Mouse (Mus musculus) gastrocnemius, adult 8-10 months (tissue): ENCODE measurements around the gene Hbq1b. TPM values are rescaled to one million over a fixed set of nuclear protein-coding genes. Genes with fewer than 3 reads are reported as not detected.

ENCODE experiments used
- DNase-seq, 2 experiments: peaks; one replicate each; pipeline ENCODE4 v3.0.0; 2022; ENCODE audit warnings: low spot score in 2 of 2
- total RNA-seq, 4 experiments: library from RNA; stranded (reverse); gene quantifications; 2 replicates each; pipeline ENCODE4 v1.2.4; 2022

Hbq1b gene
- not detected for total RNA-seq

DNA sequence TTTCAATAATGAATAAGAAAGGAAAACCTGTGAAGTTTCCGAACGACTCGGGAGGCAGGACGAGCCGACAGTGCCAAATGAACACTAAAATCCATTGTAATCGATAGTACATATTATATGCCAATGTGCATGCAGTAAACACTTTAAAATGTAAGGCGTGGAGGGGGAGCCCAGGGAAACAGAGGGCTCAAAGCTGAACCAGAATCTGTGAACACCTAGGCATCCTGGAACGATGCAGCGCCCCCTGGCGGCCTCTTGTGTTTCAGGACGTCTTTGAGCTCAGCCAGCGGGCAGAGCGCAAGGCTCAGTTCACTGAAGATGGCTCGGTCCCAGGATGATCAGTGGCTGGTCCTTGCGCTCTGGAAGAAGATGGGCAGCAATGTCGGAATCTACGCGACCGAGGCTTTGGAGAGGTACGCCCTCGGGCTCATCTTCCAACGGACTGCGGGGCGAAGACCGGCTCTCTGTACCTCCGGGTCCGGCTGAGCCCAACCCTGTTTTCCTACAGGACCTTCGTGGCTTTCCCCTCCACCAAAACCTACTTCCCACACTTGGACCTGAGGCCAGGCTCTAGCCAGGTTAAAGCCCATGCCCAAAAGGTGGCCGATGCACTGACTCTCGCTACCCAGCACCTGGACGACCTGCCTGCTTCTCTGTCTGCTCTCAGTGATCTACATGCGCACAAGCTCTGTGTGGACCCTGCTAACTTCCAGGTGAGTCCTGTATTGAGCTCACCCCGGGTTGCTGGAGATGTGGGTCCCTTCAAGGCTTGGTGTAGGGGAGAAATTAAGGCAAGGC lies at the start of gene Hbq1b:
TSS of gene Hbq1b (plus strand) at position 271 of the 798 bp plus-strand sequence.
- peak; percentile 72 to 77 for DNase-seq

DNA sequence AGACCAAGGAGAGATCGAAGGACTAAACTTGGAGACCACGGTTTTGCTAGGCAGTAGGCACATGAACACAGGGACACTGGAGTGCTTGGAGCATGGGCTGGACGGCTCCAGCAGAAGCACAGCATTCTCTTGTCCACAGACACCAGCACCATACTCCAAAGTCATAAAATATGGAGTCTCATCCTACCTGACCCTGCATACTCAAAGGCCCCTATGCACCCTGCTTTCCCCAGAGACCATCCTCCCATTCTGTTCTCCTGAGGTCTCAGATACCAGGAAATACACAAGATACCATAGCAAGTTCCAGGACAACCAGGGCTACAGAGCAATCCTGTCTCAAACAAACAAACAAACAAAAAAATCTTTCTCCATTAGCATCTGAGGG lies 49.4 kb upstream of the Hbq1b start:
- DNase-seq, result no peak

DNA sequence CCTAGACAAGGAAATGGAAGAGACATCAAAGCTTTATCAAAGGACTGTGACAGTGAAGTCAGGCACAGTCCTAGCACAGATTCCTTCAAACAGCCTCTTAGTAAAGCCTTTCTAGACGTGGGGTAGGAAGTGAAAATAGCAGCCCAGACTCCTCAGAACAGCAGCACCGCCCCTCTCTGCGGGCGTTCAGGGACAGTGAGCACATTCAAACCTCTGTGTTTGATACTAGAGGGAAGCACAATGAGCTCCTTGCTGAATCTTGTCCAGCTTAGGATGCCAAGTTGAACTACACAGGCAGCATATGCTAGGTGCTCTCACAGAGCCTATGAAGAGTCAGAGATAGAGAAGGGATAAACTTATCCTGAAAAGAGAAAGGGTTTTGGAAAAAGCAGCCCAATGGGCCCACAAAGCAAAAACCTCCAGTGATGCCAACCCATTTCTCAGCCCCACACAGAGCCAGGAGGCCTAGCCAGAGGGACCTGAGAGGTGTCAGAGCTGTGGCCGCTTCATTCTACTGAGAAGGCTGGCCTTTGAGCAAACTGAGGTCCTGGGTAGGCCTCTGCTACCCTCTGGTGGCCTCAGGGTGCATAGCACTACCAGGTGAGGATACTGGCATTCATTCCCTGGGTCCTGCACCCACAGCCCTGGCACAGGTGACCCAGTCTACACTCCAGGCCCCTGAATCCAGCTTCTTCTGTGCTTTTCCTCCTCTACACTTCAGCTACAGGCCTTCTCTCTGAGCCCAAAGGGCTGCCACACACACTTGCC lies 48.5 kb upstream of the Hbq1b start:
- DNase-seq, result peak; percentile 49 to 53

DNA sequence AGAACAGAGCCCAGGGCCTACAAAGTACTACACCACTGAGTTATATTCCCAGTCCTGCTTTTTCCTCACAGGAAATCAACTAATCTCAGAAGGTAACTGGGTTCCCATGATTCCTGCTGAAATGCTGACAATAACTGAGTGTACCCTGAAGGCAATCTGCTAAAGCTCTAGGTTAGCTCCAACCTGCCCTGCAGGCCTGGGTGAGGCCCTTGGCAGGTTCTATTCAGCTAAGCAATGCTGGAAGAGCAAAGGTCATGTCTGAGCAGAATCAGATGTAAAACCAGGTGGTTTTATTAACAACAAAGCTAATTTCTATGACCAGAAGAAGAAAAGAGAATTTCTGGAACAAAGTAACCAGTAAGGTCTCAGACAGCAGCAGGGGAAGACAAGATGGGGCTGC lies 45.4 kb upstream of the Hbq1b start:
- no peak for DNase-seq

DNA sequence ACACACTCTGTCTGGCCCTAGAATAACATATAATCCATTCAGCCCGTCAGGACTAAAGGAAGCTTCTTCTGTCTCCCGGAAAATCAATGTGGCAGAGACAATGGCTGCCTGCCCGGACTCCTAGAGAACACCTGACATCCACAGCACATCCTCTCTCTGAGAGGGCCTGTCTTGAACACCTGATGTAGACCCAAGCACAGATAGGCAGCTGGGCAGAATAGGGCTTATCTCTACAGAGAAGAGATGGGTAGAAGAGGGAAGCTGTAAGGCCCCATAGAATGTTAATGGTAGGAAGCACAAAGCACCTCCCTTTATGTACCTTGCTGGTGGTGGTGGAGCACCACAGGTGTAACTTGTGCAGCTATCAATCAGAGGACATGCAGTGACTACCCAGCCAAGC lies 44.6 kb upstream of the Hbq1b start:
- DNase-seq, result no peak

DNA sequence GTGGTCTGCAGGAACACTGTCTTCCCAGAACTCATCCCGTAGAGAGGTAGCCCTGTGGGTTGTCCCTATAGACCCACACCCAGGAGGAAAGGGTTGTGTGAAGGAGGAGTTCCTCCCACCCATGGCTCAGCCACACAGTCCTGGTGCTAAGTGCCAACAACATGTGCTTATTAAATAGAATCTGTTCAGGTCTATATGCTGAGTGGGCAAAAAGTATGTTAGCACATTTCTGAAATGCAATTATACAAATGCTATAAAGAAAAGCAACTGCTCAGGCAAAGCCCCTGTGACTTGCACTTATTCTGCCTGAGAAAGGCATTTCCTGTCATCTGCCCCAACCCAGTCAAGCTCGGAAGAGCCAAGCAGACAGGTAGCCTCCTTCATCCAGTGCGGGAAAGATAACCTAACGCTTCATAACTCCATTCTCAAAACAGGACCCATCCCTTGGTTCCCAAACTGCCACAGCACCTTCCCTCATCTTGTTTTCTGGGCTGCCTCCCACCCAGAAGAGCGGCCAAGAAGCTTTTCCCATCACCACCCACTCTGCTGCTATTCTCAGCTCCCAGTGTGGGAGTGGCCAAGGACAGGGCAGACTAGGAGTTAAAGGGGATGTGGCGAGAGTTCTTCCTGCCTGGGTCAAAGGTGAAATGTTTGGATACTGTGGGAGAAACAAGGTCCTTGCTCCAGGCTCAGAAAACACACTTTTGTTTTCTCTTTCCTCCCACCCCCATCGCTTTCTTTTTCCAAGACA lies 43.4 kb upstream of the Hbq1b start:
- no peak for DNase-seq

DNA sequence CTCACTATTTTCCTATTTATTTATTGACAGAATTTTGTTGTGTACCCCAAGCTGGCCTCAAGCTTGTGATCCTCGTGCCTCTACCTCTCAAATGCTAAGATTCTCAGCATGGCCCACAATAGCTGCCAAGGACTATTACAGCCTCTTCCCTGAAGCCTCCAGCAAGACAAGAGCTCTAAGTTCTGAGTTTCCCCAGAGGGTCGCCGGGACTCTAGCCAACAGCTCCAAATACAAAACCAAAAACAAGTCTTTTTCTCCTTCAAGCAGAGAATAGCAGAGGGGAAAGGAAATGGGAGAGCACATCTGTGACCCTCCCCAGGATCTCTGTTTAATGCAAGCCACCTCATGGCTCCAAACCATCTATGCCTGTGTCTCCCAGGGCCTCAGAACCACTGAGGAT lies 42.7 kb upstream of the Hbq1b start:
- no peak for DNase-seq

DNA sequence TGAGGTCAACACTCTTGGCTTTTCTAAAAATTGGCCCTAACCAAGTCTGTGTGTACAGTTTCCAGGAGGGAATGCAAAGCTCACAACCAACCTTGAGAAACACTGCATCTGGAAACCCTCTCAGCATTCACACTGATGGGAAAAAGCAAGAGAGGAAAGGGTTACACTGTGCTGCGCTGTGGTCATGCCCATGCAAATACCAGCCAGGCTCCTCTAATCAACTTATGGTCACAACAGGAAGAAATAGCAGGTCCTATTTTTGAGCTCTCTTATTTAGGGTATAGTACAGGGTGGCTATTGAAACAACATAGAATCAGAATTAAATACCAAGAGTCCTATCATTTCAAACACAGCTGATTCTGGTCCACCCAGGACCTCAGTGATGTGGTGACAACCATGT lies 42.1 kb upstream of the Hbq1b start:
- DNase-seq, result no peak

DNA sequence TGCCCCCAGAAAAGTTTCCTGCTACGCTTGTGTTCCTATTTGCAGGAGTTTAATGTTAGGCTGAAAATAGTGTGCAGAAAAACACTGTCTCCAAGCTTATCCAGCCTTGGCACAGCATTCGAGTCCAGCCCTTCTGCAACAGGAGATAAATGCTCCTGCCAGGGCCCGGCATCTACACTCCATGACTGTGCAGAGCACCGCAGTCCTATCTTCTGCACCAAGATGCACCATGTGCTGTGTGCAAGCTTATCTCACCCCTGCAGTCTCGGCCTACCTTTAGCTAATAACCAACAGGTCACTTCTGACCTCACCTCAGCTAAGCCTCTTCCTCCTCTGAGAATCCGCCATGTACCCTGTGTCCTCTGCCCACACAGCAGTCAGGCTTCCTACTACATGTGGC lies 41.2 kb upstream of the Hbq1b start:
- DNase-seq, result no peak

DNA sequence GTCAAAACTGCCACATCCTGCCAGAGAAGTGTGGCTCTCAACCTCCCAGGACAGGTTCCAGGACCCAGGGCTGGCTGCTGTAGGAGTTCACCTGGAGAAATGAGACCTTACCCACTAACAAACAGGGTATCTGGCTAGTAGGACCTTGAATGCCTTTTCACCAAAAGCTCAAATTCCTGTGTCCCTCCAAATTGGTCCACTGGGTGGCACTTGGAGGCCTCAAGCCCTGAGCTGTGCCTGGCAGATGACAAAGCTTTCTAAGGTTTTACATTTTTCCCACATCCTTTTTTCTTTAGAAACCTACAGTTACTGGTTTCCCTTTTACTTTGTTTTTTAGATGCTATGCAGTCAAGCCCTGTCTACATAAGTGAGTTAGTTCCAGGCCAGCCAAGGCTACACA lies 39.7 kb upstream of the Hbq1b start:
- DNase-seq, result no peak

DNA sequence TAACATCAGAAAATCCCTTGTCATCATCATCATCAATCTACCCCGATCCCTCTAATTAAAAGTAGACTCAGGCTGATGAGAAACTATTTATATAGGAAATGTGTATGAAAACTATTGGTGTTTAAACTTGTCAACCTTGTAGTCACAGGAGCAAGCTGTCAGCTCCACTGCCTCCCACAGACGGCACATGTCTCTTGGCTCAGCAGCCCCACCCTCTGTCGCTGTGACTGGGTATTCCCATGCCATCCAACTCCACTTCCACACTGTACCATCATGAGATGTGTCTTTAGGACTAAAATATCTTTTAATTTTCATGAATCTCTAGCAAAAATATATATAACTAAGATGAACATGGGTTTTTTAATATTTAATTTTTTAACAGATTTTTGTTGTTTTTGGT lies 38.4 kb upstream of the Hbq1b start:
- no peak for DNase-seq

DNA sequence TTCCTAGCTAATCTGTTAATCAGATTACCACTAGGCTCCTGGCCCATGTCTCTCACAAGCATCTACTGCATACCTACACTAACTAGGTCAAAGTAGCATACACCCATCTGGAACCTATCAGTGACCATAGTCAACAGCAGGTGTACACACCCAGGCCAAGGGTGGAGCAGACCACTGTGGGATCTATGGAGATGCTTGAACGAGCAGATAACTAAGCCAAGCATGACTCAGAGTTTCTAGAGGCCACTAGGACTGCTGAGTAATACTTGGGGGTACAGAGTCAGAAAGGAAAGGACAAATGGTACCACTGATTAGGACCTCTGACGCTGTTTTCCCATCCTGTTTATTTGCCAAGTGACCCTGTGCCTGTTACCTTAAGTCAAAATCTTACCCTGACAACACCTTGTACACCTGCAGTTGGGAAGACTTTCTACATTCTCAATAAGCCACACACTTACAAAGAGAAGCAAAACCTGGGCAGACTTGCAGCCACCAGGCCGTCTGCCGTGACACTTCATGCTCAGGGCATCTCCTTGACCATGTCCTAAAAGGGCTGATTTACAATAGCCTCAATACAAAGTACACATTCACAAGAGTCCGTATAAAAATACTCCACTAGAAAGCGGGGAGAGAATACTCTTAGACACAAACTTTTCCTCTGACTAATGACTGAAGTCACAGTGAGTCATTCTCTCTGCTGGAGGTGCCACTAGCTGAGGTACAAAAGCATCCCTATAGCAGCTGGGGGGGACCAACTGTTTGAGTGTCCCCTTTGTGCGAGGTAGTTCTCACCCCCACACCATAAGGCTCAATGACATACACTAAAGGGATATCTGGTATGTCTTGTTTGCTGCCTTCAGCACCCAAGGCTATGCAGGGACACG lies 35.6 kb upstream of the Hbq1b start:
- no peak for DNase-seq

DNA sequence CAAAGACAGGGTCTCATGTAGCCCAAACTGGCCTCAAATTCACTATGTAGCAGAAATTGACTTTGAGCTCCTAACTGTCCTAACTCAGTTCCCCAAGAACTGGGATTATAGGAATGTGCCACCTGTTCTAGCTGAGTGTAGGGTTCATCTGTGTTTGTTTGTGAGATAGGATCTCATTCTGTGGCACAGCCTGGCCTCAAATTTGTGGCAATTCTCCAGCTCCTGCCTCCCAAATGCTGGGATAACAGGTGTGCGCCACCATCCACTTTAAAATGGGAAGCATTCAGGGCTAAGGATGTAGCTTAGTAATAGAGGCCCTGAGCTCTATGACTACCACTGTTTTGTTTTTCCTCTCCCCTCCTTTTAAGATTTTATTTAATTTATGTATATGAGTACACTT lies 33.6 kb upstream of the Hbq1b start:
- DNase-seq, result no peak

DNA sequence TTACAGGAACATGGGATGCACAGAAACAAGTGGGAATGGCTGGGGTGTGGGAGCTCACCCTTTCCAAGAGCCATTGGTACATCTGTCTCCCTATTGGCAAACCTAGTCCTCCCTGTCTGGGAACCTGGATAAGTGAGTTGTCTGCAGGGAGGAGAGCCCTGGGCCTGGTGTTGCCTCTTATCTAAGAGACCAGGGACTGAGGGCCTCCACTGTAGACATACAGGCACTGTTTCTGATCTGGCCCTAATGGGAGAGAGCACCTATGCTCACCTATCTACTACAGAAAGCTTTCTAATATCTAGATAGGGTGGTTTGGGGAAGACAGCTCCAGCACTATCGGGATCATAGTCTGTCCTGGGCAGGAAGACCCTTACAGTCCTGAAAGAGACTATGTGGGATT lies 30.6 kb upstream of the Hbq1b start:
- DNase-seq, result no peak

DNA sequence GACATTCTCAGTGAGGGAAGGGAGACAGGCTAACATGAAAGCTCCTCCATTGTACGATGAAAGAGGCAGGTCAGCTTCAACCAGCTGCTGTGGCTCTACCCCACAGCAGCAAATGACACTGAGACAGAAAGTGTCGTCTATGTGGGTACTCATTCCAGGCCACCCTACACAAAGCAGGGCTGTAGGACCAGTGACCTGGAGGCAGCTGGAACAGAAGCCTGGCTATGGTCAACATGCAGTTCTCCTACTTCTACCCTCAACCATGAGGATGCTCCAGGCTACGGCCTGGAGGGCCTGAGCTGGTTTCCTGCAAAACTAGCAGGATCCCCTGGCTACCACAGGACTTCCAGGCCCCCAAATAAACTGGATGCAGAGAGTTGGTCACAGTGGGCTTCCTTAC lies 30.2 kb upstream of the Hbq1b start:
- no peak for DNase-seq

DNA sequence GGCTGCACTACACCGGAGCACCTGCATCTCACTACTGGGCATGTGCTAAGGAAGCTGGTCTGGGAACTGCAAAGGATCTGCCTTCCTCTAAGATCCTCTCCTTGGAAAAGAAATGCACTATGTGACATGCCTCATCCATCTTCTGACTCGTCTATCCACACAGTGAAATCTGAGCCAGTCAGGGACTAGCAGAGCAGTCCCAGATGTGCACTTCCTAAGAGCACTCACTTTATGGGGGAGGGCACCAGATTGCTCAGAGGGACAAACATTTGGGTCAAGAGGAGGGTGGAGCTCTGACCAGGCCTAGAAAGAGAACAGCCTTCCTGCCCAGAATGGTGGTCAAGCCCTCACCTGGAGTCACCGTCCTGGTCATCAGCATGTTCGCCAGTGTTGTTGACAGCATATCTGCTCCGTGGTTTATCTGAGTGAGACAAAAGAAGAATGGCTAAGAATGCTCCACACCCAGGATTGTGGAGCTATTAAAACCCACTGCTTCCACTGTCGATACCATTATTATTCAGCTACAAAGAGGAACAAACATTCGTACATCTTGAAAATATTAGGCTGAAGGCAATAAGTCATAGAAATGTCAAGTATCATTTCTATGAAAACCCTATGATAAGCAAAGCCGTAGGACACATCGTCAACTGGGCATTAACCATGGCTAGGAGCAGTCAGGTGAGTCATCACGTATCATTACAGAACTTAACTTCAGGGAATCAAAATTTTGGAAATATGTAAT lies 23.9 kb upstream of the Hbq1b start:
- DNase-seq, result no peak

DNA sequence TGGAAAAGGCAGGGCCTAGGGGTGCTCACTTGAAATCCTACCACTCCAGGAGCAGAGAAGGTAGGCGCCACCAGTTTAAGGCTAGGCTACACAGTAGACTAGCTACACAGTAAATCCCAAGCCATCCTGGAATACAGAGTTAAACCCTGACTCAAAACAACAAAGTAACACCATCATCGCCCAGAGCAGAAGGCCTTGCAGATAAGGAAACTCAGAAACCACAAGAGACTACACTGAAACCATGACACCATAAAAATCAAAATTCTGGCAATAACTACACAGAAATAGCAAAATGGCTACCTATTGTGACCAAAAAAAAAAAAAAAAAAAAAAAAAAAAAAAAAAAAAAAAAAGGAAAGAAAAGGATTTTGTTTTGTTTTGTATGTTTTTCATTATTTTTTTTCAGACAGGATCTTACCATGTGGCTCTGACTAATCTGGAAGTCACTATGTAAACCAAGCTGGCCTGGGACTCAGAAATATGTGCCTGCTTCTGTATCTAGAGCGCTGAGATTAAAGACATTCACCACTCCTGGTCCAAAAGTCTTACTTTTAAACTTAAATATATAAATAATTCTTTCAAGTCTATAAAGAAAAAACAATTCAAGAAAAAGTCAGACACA lies 21.5 kb upstream of the Hbq1b start:
- DNase-seq, result no peak

DNA sequence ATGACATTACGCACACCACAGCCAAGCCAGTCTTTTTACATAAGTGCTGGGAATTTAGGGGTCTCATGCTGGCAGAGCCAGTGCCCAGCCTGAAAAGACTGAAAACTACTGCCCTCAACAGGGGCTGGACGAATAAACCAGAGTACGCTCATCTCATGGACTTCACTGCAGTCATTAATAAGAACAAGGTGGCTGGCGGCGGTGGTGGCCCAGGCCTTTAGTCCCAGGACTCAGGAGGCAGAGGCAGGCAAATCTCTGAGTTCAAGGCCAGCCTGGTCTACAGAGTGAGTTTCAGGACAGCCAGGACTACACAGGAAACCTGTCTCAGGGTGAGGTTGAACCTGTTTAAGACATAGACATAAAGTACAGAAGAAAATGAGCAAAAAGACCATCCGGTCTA lies 20.6 kb upstream of the Hbq1b start:
- DNase-seq, result no peak

DNA sequence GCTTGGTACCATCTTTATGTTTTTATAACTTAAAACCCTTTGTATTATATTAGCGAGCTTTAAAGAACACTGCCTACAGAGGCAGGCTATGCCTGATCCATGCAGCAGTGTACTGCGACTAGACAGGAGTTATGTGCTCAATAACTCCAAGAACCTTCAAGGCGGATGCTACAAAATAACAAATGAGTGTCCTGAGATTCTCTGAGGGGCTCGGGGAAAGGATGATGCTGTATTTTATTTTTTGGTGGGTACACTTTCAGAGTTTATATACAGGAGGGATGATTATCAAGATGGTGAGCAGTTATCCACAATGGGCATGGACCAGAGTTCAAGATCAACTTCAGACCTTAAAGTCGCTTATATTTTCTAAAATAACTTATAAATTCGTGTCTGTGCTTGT lies 20.0 kb upstream of the Hbq1b start:
- no peak for DNase-seq
